Mouse (Mus musculus) liver, adult 2 months (tissue): ENCODE results near the gene Zdhhc3.

Source experiments
- CTCF ChIP-seq: fragments of 200-500 bp; IDR thresholded peaks from 2 replicates; pipeline ENCODE4 v1.5.1; 2011; ENCODE audit warnings: low read depth, low read length, control low read depth
- POLR2A ChIP-seq: fragments of 200-500 bp; IDR thresholded peaks from 2 replicates; pipeline ENCODE4 v1.6.1; 2011; ENCODE audit warnings: low read length, control low read depth; ENCODE audit not compliant: insufficient read depth; ENCODE audit errors: extremely low read depth

DNA sequence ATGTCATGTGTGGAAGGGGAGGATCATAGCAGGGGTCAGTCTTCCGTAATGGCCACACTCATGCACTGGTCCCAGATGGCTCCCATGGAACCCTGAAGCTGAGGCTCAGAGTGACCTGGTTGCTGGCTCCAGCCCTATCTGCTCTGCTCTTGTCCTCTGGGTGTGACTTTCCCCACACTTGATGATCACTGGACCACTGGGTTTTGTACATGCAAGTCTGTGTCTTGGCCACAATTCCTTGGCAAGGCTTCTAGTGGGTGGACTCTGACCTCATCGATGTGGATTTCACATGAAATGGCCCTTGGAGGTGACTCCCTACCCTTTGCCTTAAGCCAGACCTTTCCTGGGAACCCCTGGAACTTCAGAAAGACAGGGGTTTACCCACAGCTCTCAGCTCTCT, 40.1 kb upstream of the Zdhhc3 start:
- TF ChIP-seq POLR2A = no peak
- TF ChIP-seq CTCF = no peak
